Comparison of ENCODE assay signal across 8 mouse cellular contexts in genomic region chr3:32364841-32365545, GRCm38 (mm10). TPM values are rescaled to one million over a fixed set of nuclear protein-coding genes. Genes with fewer than 3 reads are reported as not detected.
A peak's percentile ranks its signal among the peaks of the same experiment; 100 is the strongest.
DNase-seq lines count a peak whose midpoint lies in the region; ATAC-seq and TF ChIP-seq lines count a peak whose summit lies in the region.

No protein-coding gene starts in this region.

- peak overlapping the region; percentile 82 for H3K4me3 ChIP-seq in lung, postnatal 0 days (ENCODE audit: low read depth, low read length)
- H3K4me3 ChIP-seq in forebrain, embryonic 13.5 days, result peak overlapping the region; percentile 91
- H3K4me3 ChIP-seq in midbrain, embryonic 11.5 days (ENCODE audit: low read depth, low read length), result peak overlapping the region; percentile 85

- peak; percentile 17 for DNase-seq in adrenal gland, adult 8-10 months
- no peak for DNase-seq in adrenal gland, postnatal 4 days (ENCODE audit: low spot score in 2 of 2)
- DNase-seq in lung, postnatal 0 days (ENCODE audit: low spot score), result no peak
- no peak for DNase-seq in lung, postnatal 14 days
- DNase-seq in layer of hippocampus, postnatal 25 days (ENCODE audit: extremely low spot score in 1 of 2, low spot score in 1 of 2), result peak; percentile 27 to 74
- peak; percentile 97 for DNase-seq in midbrain, embryonic 11.5 days (ENCODE audit: low spot score, missing footprints)
- DNase-seq in telencephalon, adult 2 months (ENCODE audit: low read depth, low spot score), result peak; percentile 64

- H3K9me3 ChIP-seq in lung, postnatal 0 days (ENCODE audit: low read length), result no peaks in the 10 kb centered on the region
- no peaks in the 10 kb centered on the region for H3K9me3 ChIP-seq in forebrain, embryonic 13.5 days (replicated peaks)
- H3K9me3 ChIP-seq in midbrain, embryonic 11.5 days (ENCODE audit: control insufficient read depth, low read length), result no peaks in the 10 kb centered on the region

- TF ChIP-seq EP300 in lung, postnatal 0 days (IDR thresholded peaks at IDR 0.05), result no peak

- peak overlapping the region; percentile 43 for H3K9ac ChIP-seq in lung, postnatal 0 days (replicated peaks; ENCODE audit: low read depth)
- H3K9ac ChIP-seq in forebrain, embryonic 13.5 days, result peak overlapping the region; percentile 94
- peak overlapping the region; percentile 91 for H3K9ac ChIP-seq in midbrain, embryonic 11.5 days (ENCODE audit: low read length)

- peak overlapping the region; percentile 91 for H3K4me2 ChIP-seq in lung, postnatal 0 days (replicated peaks; ENCODE audit: low read depth, low read length)
- peak overlapping the region; percentile 78 for H3K4me2 ChIP-seq in forebrain, embryonic 13.5 days
- H3K4me2 ChIP-seq in midbrain, embryonic 11.5 days, result peak overlapping the region; percentile 76

- H3K27ac ChIP-seq in lung, postnatal 0 days (ENCODE audit: low read length), result peak overlapping the region; percentile 62
- peak overlapping the region; percentile 84 for H3K27ac ChIP-seq in forebrain, embryonic 13.5 days
- H3K27ac ChIP-seq in midbrain, embryonic 11.5 days (ENCODE audit: low read depth, low read length), result peak overlapping the region; percentile 38

- WGBS in lung, postnatal 0 days, result 6% methylated on average over 41 of the region's 54 CpGs
- under 1% methylated on average over 45 of the region's 54 CpGs for WGBS in forebrain, embryonic 13.5 days
- under 1% methylated on average over 48 of the region's 54 CpGs for WGBS in midbrain, embryonic 11.5 days

- TF ChIP-seq CTCF in lung, postnatal 0 days (IDR thresholded peaks at IDR 0.05), result no peak

- H3K4me1 ChIP-seq in lung, postnatal 0 days (ENCODE audit: insufficient read depth, low read depth, low read length), result peaks cover 6% of the 10 kb centered on the region; the same call in 1 of the 2 replicates
- H3K4me1 ChIP-seq in forebrain, embryonic 13.5 days, result peaks cover 28% of the 10 kb centered on the region
- peaks cover 4% of the 10 kb centered on the region for H3K4me1 ChIP-seq in midbrain, embryonic 11.5 days (ENCODE audit: control insufficient read depth, insufficient read depth, low read length)

- peak; percentile 63 for ATAC-seq in lung, postnatal 0 days
- peak; percentile 80 for ATAC-seq in forebrain, embryonic 13.5 days
- ATAC-seq in midbrain, embryonic 11.5 days (ENCODE audit: low FRiP score), result peak; percentile 75

- no peaks in the 10 kb centered on the region for H3K27me3 ChIP-seq in lung, postnatal 0 days (replicated peaks; ENCODE audit: insufficient read depth, low read length)
- no peaks in the 10 kb centered on the region for H3K27me3 ChIP-seq in forebrain, embryonic 13.5 days
- no peaks in the 10 kb centered on the region; the same call in 1 of the 2 replicates for H3K27me3 ChIP-seq in midbrain, embryonic 11.5 days (ENCODE audit: control insufficient read depth, insufficient read depth, low read length)

- no peaks in the 10 kb centered on the region for H3K36me3 ChIP-seq in lung, postnatal 0 days (ENCODE audit: insufficient read depth, low read length)
- H3K36me3 ChIP-seq in forebrain, embryonic 13.5 days (ENCODE audit: poor library complexity, severe bottlenecking), result 0 out of 2 replicates have a peak, but pooled peaks cover 6% of the 10 kb centered on the region
- no peaks in the 10 kb centered on the region for H3K36me3 ChIP-seq in midbrain, embryonic 11.5 days (ENCODE audit: control insufficient read depth, insufficient read depth, low read length)

RNA-seq across cellular contexts. Expression of gene Zmat3, which starts 0.8 kb away (rescaled TPM):
- total RNA-seq in adrenal gland, adult 8-10 months (2022), result 10 to 100 TPM; 25.1 to 39.5 (median 33.3) TPM
- total RNA-seq in adrenal gland, postnatal 4 days (2021), result 10 to 100 TPM; 20.2 to 23.7 TPM
- polyA plus RNA-seq in lung, postnatal 0 days (2015; fragmentation: Nextera tagmentation; extraction: Ambion mirVana), result 1.9 and 2.1 TPM in 2 replicates
- 7.6 and 8.5 TPM in 2 replicates for polyA plus RNA-seq in forebrain, embryonic 13.5 days (2015; fragmentation: Nextera tagmentation; extraction: Ambion mirVana)
- 10 to 100 TPM; 66.4 to 74.3 TPM for total RNA-seq in layer of hippocampus, postnatal 25 days (2021)
- 10.7 and 12.1 TPM in 2 replicates for polyA plus RNA-seq in midbrain, embryonic 11.5 days (2014; fragmentation: Nextera tagmentation; extraction: Ambion mirVana)

RNA-seq across cellular contexts. Expression of gene Pik3ca, which starts 32.5 kb away (rescaled TPM):
- total RNA-seq in adrenal gland, adult 8-10 months (2022), result 10 to 100 TPM; 52.6 to 61.4 (median 57.4) TPM
- total RNA-seq in adrenal gland, postnatal 4 days (2021), result 10 to 100 TPM; 49.5 to 54.0 TPM
- polyA plus RNA-seq in lung, postnatal 0 days (2015; fragmentation: Nextera tagmentation; extraction: Ambion mirVana), result 13.4 and 16.0 TPM in 2 replicates
- polyA plus RNA-seq in forebrain, embryonic 13.5 days (2015; fragmentation: Nextera tagmentation; extraction: Ambion mirVana), result 16.2 and 17.1 TPM in 2 replicates
- total RNA-seq in layer of hippocampus, postnatal 25 days (2021), result 10 to 100 TPM; 43.6 to 44.0 TPM
- polyA plus RNA-seq in midbrain, embryonic 11.5 days (2014; fragmentation: Nextera tagmentation; extraction: Ambion mirVana), result 12.7 and 14.0 TPM in 2 replicates

Comparison
In these comparisons a context has a peak if more than half of its experiments do, and no peak if none do; other contexts are left out.
1. DNase-seq: peak in adrenal gland, adult 8-10 months (single experiment), layer of hippocampus, postnatal 25 days (2 of 2), midbrain, embryonic 11.5 days (single experiment) and telencephalon, adult 2 months (single experiment); none in adrenal gland, postnatal 4 days (0 of 2), lung, postnatal 0 days (single experiment) and lung, postnatal 14 days (single experiment).
2. H3K9ac ChIP-seq: peak in every context shown above with its lines; median percentile 94 in forebrain, embryonic 13.5 days; 91 in midbrain, embryonic 11.5 days; 43 in lung, postnatal 0 days.
3. Peak in every context shown above with its lines, with median percentiles within 50 percentile points of each other: ATAC-seq, H3K27ac ChIP-seq, H3K4me2 ChIP-seq and H3K4me3 ChIP-seq.